Mouse (Mus musculus) embryo, embryonic 10.5 days (tissue): ENCODE measurements around the gene Zfp536.
"Not testable (repeated sequence)": the region's sequence is repeated elsewhere in the genome, so short reads cannot be mapped to it uniquely, and the experiment has no call there.

Experiments
- DNase-seq: peaks from one replicate; pipeline ENCODE4 v3.0.0-alpha.2; 2015; ENCODE audit warnings: low spot score

Zfp536 gene

DNA sequence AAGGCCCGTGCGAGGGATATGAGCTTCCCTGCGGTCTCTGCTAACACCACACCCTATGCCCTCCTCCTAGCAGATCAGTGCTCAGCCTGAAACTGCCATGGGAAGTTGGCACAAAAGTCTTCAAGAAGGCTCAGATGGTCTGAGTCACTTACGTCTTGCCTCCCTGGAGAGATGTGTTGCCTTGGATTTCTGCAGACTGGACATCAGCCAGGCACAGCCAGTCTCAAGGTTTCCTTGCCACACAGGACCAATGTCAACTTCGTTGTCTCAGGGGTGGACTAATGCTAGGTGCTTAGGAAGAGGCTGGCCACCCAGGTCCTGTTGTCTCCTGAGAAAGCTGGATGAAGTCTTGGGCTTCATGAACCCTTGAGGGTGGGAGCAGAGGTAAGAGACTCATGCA lies 14.6 kb downstream of the Zfp536 start:
- no peak for DNase-seq

DNA sequence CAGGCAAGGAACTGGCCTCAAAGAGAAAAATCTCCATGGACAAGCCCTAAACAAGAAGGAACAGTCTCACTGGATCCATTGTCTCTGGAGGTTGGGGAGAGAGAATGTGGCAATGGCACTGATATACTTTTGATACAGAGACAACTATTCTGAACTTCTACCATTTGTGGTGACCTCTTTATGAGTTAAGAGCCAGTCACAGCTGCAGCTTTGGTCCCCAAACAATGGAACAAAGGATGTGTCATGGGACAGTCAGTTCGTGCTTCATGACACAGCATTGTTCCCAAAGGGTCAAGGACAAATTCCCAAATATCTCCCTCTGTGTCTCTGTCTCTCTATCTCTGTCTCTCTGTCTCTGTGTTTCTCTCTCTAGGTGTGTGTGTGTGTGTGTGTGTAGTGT lies 20.4 kb downstream of the Zfp536 start:
- DNase-seq = no peak

DNA sequence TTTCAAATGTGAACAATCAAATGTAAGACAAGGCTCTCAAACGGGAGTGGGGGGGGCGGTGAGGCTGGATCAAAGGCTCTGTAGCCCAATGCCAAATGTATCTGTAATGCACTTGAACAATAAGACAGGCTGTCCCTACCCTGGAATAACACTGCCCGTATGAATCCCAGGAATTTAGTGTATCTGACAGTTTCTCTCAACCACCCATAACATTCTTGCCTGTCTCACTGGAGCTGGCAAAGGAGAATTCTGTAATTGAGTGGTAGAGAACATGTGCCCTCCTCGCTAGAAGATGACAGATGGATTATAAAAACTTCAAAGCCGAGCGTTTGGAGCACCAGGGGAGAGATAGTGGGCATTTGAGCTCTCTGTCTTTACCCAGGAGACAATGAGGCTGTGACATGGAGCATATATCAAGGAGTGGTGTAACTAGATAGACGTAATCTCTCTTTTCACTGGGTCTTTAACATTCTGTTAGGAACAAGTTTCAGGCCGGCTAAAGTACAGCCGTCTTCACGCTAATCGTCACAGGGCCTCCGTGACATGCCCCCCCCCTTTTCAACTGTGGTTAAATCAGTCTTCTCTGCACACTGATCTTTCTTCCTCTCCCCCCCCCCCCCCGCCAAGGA lies 27.2 kb downstream of the Zfp536 start:
- peak; percentile 39 for DNase-seq

DNA sequence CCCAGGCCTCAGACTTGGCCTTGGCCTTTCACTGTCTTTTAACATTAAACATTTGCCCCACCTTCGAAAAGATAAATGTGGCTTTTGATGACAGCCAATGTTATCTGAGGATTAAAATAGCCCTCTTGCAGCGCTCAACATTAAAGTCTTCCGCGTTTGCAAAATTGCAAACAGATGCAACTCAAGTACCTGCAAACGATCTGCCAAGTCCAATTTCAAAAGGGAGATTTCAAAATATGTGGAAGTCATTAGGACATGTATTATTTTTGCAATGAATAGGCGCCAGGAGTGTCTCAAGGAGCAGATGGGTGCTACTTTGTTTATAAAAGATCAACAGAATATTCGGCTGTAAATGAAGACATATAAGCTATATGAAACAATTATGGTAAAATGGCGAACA lies 30.1 kb downstream of the Zfp536 start:
- DNase-seq = no peak

DNA sequence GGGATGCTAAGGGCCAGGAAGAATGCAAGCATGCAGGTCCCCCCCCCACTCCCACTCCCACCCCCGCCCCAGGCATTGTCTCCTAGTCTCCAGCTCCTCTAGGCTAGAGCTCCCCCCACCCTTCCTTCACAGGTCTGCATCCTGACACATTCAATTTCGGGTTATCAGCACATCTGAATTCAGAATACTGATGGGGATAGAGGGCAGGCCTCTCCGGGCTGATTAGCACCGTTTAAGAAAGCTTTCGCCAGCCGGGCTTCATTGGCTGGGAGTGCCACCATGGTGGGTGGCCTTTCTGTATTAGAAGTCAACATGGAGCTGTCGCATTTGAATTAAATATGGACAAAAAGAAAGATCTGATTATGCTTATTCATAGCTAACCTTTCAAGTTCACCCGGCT lies 36.2 kb downstream of the Zfp536 start:
- no peak for DNase-seq

DNA sequence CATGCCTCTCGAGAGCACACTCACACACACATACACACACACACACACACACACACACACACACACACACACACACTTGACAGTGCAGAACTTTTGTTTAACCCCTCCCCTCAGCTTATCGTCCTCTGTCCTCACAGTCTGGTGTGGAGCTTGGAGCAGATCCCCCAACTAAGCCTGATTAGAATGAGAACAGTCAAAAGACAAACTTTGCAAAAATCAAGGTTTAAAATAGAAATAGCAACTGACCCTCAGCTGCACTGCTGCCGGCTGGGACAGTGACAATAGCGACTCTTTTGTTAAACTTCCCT lies 37.1 kb downstream of the Zfp536 start:
- DNase-seq = no peak

DNA sequence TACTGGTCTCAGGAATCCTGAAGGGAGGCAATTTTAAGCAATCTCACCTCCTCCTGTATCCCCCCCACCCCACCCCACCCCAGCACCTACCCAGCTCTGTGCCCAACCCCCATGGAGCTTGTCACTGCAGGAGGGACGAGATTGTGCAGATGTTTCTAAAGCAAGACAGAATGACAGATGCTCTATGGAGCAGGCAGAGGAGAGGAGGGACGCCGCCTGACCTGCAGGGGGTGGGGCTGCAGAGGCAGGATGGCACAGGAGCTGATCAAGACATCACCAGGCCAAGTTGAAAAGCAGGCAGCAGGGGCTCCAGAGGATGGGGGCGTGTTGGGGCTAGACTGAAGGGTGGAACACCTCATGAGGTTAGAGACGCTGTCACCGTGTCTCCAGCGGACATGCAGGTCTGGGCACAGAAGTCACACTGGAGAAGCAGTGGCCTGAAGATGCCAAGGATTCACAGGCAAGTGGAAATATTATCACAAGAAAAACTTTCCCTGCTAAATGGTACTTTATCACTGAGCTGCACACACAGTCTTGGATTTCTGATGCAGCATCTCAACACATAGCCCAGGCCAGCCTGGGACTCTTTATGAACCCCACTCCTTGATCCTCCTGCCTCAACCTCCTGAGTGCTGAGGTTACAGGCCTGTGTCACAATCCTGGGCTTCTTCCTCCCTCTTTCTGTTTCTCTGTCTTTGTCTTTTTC lies 37.6 kb downstream of the Zfp536 start:
- DNase-seq = no peak

DNA sequence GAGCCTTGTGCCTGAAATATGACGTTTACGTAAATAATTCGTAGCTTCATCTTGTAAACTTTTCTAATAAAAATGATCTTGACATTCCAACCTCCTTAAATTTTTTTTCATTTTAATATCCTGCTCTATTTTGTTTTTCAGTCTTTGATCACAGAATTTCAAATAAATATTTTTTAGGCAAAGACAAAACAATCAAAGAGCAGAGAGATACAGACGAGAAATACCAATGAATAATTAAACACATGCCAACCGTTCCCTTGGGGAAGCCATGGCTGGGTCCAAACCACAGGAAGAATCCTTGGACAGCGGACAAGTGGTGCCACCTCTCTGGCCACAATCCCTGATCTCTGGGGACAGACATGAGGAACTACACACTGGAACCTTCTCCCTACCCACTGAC lies 38.3 kb downstream of the Zfp536 start:
- no peak for DNase-seq

DNA sequence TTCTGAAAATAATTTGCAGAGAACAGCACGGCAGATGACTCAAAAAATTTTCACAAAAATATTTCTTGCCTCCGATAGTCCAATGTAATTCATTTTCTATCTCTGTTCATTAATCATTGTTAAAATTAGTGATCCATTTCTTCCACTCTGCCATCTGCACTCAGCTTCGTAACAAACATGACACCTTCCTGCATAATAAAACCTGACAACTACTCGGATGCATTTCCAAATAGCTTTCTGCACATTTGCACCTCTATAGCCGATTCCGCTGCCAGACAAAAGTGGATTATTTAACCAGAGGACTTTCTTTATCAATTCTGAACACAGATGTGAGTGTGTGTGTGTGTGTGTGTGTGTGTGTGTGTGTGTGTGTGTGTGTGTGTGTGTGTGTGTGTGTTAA lies 38.9 kb downstream of the Zfp536 start:
- no peak for DNase-seq

DNA sequence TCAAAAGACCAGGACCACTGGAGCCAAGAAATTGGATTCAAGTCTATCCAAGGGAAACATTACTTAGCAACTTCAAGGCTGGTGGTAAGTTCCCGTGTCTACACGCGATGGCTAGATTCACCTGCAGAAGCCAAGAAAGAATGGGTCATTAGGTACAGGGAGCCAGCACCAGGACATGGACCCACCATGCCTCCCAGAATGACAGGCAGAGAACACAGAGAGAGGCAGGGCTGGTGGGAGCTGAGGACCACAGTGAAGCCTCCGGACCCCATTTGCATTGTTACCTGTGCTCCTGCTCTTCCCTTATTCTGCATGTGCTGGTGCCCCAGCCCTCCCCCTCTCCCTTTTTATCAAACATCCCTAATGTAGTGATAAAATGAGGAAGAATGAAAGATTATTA lies 39.4 kb downstream of the Zfp536 start:
- no peak for DNase-seq

DNA sequence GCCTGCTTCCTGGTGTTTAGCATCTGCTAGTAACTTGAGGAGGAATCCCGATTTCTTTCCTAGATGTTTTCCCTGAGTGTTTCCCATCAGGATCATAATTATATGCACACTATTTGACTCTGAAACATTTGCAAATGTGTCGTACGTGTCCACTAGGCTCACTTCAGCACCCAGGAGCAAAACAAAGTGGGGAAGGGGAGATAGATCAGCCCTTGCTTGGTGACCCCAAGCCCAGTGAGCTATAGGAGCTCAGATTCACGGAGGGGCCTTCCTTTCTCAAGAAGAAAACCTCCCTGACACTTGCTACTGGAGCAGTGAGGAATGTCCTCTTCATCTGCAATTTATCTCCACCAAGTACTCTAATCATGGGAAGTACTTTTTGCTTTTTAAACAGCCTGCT lies 40.7 kb downstream of the Zfp536 start:
- DNase-seq = no peak

DNA sequence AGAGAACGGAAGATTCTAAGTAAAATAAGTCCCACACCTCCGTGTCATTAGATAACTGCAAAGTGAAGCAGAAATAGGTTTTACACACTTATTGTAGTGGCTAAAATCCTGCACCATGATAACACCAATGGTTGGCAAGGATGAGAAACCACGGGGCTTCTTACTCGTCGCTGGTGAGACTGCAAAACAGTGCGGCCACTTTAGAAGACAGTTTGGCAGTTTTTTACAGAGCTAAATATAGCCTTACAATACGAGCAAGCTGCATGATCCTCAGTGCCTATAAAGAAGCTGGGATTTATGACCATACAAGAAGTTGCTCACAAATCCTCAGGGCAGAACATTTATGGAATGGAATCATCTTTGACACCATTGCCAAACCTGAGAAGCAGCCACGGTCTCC lies 45.7 kb downstream of the Zfp536 start:
- DNase-seq = no peak

DNA sequence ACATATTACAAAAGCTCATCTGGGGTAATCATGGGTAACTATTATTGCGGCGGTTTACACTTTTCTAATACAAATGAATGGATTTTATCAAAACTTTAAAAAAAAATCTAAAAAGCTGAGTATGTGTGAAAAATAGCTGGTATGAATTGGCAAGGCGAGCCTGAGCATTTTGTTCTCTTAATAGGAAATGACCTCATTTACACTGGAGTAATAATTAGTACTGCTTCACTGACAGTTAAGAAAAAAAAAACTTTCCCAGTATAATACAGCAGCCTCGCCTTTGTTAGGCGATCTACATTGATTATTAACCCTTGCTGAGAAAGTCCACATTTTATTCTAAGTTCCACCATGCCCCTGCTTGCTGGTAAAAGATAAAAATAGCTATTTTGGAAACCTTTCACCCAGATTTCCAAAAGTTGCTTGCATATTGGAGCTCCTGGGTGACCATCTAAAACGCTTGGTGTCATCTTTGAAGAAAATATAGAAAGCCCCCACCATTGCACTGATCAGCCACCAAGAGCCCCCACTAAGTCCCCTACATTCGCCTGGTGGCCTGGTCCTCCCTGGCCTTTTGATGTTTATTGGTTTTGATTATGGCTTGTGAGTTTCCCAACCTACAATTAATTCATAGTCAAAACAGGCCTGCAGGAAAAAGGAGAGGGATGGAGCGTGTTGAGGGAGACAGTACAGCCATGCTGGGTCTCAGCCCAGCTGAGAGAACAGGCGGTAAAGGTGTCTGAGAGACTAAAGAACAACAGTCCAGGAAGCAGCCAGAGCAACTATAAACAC lies 49.2 kb downstream of the Zfp536 start:
- DNase-seq = no peak

DNA sequence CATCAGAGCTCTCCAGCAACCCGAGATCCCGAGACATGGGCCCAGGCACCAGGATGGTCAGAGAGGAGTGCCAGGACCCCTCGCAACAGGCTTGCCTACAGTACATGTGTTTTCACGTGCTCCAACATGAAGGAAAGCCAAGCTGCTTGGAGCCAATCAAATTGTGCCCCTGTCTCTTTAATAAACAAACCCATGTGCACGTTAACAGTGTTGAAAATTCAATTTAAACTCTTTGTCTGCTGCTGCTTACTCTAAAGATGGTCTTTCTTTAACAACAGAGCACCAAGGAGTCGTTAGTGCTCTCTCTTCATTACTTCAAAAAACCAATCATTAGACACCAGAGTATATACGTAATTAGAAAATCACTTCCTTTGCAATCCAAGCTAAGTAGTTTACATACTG lies 50.2 kb downstream of the Zfp536 start:
- DNase-seq = no peak

DNA sequence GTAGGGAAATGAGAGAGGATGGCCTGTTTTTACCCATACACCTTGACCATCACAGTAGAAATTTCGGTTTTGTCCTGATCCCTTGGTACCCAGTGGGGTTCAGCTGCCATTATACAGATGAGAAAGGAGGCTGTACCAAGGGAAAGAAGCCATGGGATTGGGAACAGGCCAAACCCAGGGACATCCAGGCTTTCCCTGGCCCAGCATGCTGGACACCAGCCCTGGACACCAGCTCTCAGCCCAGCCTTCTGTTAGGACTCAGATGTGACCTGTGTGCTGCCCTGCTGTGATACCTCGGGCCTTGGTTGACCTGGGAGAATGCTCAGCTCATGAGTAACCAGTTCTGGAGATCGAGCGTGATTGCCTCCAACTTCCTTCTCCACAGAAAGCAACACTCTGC lies 51.8 kb downstream of the Zfp536 start:
- DNase-seq = no peak

DNA sequence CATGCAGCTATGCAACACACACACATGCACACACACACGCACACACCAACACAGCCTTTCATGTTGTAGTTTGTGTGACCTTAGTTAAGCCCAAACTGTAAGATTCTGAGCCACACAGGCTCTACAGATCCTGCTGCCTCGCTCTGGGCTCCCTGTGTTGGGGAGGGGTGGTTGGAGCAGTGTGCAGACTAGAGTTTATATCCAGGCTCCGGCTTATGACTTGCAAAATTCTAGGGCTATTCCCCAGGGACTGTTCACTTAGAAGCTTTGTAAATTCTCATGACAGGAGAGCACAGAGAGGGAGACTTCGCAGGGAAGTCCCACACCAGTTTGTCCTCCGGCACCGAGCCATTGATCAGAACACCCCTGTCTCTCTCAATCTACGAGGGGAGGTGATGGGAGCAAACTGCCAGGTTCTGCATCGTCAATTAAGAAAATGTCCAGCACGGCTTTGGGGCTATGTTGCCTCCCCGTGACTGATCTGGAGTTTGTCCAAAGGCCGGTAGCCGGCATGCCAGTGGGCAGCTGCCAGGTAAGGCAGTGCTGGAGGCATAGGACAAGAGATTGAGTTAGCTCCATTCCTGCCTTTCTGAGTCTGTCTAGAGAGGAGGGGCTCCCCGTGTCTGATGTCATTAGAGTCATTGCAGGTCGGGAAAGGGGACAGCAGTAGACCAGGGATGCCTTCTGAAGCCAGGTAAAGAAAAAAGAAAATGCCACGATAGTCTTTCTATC lies 54.6 kb downstream of the Zfp536 start:
- DNase-seq = no peak

DNA sequence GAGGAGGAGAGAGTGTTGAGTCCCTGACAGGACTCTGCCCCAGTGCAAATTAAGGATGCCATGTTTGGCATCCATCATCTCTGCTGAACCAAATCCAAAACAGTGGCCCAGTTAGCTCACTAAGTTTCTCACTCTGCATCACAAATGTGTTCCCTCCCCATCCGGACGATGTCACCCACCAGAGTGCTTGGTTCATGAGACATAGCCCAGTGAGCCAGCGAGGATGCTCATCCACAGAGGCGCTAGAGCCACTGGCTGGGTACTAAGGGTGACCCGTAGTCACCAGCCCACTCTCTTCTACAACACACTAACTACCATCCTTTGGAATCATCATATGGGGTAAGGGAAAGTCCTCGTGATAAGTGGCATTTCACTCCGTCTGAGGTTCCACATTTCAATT lies 56.4 kb downstream of the Zfp536 start:
- DNase-seq = no peak

DNA sequence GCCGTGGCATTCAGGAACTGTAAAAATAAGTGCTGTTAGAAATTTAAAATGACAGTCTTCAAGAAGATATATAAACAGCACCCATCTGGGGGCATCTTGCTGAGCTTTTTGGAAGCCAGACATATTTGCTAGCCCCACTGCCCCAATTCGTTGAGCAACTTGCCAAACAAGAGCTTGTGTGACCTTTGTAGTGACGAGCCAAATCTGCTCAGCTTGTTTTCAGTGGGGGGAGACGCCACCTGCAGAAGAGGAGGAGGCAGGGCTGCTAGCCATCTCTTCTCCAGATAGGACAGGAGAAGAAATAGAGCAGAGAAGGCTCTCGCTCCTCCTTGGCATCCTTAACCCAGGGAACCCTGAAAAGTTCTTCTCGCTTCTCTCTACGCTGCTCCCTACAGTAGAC lies 56.8 kb downstream of the Zfp536 start:
- DNase-seq = no peak

DNA sequence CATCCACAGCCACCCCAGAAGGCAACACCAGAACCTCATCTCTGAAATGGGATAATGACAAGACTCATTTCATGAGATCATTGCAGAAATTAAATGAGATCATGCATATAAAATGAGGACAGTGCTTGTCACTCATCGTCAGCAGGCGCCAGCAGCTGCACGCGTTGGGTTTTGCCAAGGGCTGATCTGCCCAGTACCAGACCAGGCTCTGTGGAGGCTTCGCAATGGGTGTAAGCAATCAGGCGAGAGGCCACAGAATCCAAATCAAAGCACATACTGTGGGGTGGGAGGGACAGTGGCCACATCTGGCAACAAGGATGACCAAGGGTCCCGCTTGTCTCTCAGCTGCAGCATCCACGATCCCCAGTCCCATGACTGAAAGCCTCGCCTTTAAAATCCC lies 69.0 kb downstream of the Zfp536 start:
- DNase-seq = no peak

DNA sequence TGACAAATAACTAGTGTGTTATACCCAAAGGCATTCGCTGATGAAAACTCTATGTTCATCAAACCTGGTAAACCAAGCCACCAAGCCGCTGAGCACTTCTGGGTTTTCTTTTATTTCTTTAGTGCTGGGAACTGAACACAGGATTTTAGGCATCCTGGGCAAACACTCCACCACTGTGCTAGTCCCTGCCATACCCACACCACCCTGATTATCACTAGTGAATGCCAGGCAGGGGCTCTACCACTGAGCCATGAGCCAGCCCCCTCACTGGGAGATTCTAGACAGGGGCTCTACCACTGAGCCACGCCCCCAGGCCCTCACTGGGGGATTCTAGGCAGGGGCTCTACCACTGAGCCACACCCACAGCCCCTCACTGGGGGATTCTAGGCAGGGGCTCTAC lies 76.1 kb downstream of the Zfp536 start:
- not testable (repeated sequence) for DNase-seq

DNA sequence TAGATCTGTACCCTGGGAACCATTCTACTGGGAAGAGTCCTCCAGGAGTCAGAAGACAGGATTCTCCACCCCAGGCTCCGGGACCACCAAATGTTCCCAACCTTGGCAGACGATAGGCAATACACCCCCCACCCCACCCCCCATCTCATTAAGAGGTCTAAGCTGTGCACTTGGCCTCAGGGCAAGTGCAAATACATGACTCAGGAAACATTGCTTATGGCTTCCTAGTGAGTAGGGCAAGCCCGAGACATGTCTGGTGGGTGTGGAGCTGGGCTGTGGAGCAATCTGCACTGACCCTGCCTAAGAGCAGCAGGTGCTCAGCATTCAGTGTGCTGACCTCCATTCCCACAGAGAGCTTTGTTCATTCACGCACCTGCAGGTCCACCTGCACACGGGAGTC lies 78.4 kb downstream of the Zfp536 start:
- peak; percentile 14 for DNase-seq

DNA sequence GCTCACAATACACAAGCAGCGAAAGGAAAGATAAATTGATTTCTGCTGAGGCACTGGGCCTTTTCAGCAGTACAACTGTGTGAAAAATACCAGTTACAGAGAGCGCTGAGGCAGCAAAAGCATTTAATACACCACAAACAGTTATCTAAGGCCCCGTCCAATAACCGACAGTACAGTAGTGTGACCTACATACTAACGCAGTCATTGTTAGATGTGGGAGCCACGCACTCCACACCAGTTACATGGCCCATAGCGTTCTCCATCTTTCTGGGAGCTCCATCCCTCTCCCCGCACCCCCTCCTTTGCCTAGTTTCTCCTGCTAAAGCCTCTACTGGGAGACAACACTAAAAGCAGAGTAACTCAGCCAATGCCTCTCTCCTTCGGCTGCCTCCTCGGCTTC lies 82.8 kb downstream of the Zfp536 start:
- DNase-seq = peak; percentile 29
